Mouse (Mus musculus): ENCODE results near the gene Kif6.

- no peak for TF ChIP-seq CTCF (IDR thresholded peaks at IDR 0.05; ENCODE audit: low read depth)
- no peak for TF ChIP-seq EP300 (IDR thresholded peaks at IDR 0.05; ENCODE audit: low read depth)
Observed at GRCm38 (mm10) chr17:49771703-49772315, 156.9 kb downstream of the Kif6 start.
